Mouse (Mus musculus) R1 (cell line): ENCODE measurements at regions not wholly inside any gene's neighbourhood (a gene's known extent, or its start where the extent isn't known, plus 50 kb on each side); places are given as distances from the start of the nearest gene placed in this dataset.

ENCODE experiments used
- DNase-seq: peaks from one replicate; pipeline ENCODE4 v3.0.0-alpha.2; 2018; ENCODE audit warnings: low read depth, low spot score

DNA sequence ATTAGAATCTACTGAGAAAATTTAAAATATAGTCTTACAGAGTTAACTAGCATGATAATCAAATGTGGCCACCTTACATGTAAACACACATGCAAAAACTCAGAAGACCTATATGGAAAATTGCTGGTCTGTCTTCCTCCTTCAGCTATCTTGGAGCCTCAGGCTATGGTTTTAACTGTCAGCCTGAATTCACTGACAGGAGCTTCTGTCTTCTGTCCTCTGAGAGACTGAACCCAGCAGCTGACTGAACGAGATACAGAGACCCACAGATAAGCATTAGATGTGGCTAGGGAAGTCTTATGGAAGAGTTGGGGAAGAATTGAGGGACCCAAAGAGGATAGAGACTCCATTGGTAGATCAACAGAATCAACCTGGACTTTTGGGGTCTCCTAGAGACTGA is 360.0 kb upstream of the Meox2 start:
- no peak for DNase-seq

DNA sequence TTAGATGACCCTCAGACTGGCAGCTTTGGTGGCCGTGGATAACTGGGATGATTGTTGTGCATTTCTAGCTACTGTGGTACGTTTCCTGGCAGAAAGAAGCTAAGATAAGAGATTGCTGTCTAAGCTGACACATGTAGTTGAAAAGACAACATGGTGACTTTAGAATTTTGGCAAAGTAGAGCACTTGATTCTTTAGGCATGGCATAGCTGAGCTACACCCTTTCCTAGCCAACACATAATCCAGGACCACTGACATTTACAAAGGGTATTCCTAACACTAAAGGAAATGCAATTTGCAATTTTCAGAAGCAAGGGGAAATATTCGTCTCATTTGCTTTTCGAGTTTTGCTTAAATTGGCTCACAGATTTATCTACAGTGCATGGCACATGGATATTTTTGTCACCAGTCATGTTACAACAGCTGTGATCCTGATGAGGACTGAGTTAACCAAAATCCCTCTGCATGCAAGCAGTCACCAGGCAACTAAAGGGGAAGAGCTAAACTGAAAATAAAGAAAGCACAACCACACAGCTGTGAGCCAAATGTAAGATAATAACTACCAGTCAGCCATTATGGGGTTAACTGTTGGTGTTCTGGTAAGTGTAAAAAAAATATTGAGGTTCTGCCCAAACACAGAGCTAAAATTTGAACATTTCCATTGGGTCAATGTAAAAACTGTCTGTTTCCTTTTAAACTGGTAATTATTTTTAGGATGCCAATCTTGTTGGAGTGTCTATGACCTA is 342.9 kb upstream of the Meox2 start:
- no peak for DNase-seq

DNA sequence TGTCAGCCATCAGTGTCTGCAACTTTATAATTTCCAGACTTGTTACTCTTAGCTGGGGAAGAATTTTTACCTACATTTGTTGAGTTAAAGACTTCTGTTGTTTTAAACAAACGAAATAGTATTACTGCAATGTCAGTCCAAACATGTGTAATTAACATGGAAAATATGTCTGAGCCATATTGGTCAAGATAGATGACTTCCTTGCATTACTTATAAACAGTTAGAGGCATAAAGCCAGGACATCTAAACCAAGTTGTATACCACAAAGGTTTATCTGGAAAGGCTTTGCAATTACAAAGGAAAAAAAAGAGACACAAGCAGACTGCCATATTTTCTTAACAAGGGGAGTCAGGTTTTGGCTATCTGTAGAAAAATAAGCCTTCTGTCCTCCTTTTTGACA is 342.2 kb upstream of the Meox2 start:
- no peak for DNase-seq

DNA sequence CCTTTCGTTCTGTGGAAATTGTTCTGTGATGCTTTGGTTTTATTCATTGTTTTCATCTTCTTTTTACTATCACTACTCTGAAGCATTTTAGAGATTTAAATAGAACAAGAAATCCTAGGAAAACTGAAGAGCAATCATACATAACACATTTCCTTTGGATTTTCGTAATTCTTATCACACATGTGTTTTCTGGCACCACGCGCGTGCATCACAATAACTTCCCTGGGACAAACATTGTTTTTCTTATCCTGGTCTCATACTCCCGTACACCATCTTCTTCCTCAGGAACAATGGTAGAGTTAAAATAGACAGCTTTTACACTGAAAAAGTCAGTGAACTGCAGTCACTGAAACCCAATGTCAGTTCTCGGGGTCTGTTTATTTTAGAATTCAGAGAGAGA is 327.6 kb upstream of the Meox2 start:
- no peak for DNase-seq

DNA sequence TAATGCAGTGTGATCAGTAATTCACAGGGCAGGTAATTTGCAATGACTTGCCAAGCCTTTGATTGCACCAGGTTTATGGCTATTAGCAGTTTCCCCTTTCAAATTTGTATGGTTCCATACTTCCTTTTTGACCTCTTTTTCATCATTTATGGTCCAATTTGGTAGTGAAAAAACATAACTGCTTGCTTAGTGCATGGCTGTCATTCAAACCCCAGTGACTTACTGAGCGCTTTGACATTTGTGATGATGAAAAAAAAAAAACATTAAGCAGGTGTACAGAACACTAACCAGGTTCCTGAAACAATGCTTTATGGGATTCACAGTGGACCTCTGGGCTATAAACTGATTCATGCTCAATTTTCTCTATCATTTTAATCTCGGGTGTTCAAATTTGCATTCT is 317.5 kb upstream of the Meox2 start:
- no peak for DNase-seq

DNA sequence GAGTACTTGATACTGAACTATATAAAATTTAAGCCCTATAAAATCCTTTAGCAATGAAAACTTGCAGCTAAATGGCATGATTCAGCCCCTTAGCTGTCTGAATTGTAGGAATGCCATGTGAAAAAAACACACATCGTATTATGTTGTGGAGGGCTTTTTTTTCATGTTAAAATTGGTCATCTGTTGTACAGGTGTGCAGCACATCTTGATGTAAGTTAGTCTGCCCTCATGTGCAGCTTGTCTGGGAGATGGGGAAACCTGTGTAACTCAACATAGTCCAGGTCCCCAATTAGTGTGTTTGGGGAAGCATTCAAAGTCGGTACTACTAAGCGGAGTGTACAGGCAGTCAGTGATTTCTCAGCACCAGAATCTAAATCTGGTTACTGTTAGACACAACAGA is 316.9 kb upstream of the Meox2 start:
- DNase-seq, result no peak

DNA sequence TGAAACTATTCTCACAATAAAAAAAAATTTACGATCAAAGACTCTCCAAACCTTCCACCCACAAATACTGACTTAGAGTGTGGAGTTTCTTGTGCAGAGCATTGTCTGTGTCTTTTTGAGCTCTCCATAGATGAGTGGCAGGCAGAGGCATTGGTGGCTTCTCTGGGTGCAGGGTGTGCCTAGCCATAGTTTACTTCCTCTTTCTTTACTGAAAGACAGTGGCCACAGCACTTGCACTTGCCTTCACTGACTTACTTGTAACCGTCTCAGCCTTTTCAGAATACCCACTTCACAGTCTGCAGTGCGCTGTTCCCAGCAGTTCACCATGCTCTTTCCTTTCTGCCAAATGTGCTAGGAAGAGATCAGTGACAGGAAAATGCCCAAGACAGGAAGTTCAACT is 316.1 kb upstream of the Meox2 start:
- no peak for DNase-seq

DNA sequence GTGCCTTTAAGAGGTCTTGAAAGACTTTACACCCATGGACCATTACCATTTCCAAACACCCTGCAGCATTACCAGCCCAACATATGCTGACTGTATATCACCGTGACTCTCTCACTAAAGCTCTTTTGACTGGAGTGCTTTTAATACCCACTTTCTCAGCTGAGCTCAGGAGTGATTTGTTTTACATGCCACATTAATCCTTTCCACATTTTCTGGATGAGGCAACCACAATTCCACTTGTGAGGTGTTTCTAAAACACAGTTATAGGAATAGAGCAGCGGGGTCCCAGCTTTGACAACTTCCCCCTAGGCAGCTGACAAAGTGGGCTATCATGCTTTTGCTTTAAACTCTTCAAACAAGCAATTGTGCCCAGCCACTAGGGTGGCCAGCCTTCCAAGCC is 314.5 kb upstream of the Meox2 start:
- no peak for DNase-seq

DNA sequence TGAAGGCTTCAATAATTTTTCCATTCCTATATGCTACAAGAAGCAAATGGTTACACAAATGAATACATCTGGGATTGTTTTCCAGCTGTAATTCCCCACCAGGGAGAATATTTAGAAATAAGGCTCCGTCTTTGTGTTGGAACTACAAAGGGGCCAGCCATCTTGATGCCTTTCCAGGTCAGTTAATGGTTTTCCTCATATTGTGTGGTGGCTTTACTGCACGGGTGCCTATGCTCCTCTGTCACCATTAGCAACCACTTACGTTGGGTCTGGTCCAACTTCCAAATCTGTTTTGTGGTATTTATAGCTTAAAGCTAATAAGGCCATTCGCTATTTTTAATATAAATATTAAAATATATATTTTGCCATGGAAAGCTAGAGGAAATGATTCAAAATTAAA is 312.1 kb upstream of the Meox2 start:
- no peak for DNase-seq

DNA sequence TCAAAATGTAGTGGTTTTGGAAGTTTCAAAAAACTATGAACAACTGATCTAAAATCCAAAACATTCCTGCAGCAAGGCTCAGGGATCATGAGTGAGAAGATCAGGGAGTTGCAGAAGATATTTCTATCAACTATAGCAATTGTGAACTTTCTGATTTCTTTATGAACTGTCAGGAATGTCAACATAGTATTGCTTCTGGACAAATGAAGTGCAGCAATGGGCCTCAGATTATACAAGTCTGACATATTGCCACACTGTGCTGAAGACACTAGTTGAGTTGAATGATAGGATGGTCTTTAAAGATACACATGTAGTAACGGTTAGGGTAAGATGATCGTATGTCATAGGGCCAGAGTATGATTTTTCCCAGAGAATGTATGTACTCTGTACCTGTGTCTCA is 290.4 kb upstream of the Meox2 start:
- DNase-seq, result no peak

DNA sequence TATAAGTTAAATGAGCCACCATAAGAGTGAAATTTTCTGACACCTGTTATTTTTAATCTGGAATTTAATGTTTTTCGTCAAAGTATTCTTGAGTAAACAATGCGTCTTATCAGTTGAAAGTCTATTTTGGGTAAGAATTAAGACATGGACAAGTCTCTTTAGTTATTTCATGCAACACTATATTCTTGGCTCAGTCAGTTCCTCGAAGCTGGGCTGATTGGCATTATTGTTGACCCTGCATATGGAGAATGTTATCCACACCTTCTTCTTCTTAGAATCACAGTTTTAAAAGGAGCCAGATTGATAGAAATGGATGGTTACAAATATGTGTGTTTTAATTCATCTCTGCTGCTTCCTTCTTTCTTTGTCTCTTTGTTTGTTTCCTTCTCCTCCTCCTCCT is 289.5 kb upstream of the Meox2 start:
- DNase-seq, result no peak

DNA sequence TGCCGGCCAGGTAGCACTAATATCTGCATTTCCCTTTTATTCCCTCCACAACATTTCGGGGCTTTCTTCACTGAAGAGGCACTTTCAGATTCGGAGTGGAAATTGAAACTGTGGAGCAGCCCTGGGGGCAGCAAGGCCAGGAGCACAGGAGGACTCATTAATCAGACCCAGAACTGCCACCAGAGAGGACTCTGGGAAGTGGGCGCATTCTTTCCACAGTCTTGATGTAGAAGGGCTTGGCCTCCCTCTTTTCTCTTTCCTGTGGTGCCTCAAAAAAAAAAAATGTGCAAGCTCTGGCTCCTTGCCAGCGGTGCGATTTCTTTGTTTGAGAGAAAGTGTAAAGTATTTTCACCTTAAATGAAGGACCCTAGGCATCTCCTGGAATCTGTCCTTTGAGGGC is 281.6 kb upstream of the Meox2 start:
- DNase-seq, result peak; percentile 3

DNA sequence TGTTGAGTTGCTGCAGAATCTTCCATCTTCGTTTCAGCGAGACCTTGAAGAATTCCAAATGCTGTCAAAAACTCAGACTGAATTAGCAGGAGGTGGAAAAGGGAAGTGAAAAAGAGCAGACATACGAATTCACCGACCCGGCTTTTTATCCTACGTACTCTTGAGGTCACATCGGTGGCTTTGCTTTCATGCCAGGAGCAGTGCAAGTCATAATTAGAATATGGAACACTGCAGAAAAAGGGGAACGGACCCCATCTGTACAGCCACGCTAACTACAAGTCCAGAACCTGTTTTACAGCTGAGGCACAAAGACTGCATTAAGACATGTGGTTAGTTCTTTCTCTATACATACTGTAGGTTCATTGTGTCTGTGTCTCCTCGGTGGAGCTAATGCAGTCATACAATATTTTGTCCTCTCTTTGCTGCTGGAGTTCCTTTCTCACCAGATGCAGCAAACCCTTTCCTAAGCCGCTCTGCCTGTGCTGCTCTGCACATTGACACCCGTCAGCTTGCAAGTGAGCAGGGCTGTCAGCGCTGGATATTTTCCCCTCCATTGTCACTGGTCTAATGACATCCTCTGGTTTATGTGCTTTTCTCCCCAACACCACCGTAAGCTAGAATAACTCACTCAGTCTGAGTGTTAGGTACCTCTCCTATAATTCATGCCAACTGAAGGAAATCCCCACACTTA is 276.9 kb upstream of the Meox2 start:
- DNase-seq, result no peak

DNA sequence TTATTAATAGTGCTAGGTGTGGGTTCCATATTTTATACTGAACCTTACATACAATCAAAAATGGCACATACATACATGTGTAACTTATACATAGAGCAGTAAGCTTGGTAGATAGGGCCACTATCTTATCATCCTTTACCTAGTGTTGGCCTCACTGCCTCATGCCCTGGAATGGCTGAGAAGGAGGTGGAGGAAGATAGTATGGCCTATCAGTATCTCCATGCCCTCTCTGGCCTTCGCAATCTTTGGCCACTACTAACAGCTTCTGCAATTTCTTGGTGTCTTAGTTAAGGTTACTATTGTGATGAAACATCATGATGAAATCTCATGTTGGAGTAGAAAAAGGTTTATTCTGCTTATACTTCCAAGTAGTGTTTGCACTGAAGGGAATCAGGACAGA is 265.4 kb upstream of the Meox2 start:
- DNase-seq, result no peak

DNA sequence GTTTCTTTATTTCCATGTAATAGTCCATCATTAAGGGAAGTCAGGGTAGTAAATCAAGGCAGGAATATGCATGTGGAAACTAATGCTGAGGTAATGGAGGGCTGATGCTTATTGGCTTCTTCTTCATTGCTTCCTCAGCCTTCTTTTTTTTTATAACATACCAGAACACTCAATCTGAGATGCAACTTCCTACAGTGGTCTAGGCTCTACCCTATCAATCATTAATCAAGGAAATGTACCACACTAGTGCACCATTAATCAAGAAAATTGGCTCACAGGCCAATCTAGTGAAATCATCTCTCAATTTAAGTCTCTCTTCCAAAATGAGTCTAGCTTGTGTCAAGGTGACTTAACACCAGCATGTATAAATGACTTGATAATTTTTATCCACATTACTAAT is 263.2 kb upstream of the Meox2 start:
- DNase-seq, result no peak

DNA sequence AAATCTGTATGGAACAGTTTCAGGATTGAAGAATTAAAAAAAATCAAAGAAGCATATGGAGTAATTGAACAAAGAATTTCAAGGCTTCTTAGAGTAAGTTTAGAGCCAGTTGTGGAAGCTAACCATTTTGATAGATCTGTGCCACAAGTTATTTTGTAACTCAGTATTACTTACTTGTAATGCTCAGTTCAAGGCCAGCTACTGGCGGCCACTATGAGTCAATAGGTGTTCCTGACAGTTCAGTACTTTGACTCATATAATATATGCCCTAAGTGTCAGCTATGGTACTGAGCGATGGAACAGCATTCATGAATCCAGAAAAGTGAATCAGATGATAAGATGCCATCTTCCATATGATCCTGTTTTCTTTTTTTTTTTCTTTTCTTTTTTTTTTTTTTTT is 259.3 kb upstream of the Meox2 start:
- DNase-seq, result no peak

DNA sequence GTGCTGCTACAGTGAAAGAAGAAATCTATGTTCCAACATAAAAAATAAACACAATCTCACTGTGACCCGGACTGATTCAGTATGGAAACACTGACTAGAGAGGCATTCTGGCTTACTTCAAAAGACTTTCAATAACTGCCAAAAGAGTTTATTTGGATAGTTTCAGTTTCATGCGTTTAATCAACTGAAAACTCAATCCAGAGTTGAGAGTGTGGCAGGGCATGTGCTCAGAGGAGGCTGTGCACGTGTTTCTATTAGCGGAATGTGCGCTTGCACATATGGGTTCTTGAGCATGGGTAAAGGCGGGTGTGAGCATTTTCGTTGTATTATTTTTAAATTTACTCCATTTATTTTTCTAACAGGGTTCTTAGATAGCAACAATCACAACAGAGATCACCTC is 245.2 kb upstream of the Meox2 start:
- DNase-seq, result no peak

DNA sequence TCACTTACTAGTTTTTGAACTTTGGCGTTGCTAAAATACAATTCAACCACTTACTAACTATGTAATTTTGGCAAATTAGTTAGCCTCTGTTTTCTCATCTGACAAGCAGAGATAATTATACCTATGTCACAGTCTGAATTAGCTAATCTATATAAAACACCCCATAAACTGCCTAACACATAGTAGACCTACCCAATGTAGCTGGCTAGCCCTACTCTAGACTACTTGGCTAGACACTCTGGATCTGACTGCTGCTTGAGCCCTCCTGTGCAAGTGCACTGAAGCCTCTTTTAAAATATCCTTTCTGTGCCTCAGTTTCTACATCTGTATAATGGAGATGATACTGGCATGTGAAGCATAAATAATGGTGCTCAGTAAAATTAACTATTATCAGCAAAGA is 227.6 kb upstream of the Meox2 start:
- no peak for DNase-seq

DNA sequence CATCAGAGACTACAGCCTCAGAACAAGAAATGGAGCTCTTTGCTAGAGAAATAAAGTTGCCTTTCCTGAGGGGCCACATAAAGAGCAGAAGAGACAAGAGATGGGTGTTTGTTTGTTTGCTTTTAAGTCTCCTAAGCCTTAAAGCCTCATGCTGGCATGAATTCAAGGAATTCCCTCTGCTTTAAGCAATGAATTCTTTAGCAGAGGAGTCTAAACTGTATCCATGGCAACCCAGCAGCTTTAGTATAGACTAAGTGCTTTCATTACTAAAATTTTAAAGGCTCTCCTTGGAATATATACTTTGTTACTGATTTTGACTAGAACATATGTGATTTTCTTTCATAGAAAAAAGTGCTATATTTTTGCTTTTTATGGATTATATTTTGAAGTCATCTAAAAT is 195.0 kb upstream of the Meox2 start:
- DNase-seq, result peak; percentile 25

DNA sequence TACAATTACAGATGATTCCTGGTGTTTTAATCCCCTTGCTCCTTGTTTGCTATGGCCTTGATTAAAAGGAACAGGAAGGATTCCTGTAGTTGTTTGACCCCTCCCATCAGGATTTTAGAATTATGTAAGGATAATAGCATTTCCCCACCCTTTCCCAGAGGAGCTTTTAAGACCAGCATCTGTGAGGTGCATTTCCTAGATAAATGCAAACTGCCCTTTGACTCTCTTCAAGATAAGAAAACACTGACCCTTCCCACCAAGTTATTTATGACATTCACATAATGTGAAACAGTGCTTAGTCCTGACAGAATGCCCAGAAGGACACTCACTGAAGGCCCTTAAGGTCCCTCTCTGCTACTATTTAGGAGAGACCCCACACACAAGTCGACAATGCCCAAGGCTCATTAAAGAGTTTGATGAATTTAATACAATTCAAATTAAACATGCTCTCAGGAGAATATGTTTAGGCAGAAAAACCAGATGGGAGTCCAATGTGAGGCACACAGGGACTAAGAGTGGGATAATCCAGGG is 190.7 kb upstream of the Meox2 start:
- DNase-seq, result no peak

DNA sequence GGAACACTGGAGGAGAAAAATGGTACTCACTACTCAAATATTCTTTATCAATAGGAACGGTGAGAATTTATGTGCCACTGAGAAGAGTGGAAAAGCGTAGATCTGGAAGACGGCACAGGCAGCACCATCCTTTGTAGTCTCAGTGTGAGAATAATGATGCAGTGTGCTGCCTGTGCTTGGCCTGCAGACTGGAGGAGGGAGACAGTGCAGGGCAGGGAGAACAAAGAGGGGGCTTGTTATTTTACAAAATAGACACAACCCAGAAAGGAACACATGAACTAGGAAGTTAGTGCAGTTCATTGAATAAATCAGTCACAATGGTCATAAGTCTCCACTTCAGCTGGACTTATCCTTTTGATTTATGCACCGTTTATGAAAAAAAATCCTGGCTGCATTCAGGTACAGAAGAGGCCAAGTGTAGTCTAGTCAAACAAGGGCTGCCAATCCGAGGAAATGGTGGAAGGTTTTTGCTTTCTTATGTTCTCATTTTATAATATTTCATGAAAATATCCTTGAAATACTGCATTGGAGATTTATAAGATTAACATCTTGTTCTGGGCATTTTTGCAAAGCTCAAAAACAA is 190.0 kb upstream of the Meox2 start:
- DNase-seq, result no peak

DNA sequence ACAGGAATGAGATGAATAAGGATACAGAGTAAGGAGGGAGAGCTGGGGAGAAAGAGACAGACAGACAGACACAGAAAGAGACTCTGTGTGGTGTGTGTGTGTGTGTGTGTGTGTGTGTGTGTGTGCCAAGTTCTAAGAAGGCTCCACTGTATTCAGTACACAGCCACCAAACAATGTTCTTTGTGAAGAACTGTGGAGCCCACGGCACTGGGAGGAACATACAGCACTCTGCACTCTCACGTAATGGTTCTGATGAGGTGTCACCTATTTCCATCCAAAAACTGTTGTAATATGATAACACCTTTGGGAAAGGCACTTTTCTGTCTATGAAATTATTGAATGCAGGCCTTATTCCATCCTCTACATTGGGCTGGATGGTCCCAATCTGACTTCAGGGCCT is 184.8 kb upstream of the Meox2 start:
- DNase-seq, result no peak

DNA sequence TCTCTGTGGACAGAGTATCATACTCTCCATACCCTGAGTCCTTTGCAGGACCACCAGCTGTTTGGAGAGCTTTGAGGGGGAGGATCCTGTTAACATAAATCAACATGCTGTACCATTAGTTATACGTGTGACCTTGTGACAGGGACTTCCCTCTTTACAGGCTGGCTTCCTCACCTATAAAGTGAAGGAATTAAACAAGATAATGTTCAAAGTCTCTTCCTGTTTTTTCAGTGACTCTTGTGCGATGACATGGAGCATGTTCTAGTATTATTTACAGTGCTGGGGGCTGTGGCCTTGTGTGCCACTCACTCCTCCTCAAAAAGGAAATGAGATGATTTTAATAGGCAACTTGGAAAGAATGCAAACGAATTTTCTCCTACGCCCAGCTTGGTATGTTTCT is 182.1 kb upstream of the Meox2 start:
- DNase-seq, result no peak
